Mouse (Mus musculus) neutrophil, adult 5-6 weeks (primary cell): Measurements from ENCODE around the gene P2ry12. TPM values are rescaled to one million over a fixed set of nuclear protein-coding genes. Genes with fewer than 3 reads are reported as not detected.
A peak's percentile ranks its signal among the peaks of the same experiment; 100 is the strongest.

Source experiments
- ATAC-seq: fragments of 151-379, 151-347 bp; 2 replicates; pipeline ENCODE4 v1.8.0; 2017; ENCODE audit warnings: mild to moderate bottlenecking, moderate TSS enrichment; ENCODE audit not compliant: insufficient number of reproducible peaks, poor library complexity, low FRiP score, severe bottlenecking; ENCODE audit errors: extremely low read depth
- total RNA-seq: library from RNA; stranded (forward); fragments of 200-1000 nt; gene quantifications from 2 replicates; pipeline ENCODE4 v1.2.3, GENCODE M21; 2017

P2ry12 gene
- total RNA-seq, 1 experiment from 2014 or later = 15.8 TPM

- ATAC-seq = no peak
Measured at GRCm38 (mm10) chr3:59197329-59197948, 65.2 kb downstream of the P2ry12 start.

GRCm38 (mm10) chr3:59194938-59195337, 67.7 kb downstream of the P2ry12 start, which contains the start of gene Gpr87:
TSS of gene Gpr87 (minus strand) at chr3:59195104.
- ATAC-seq = no peak

- ATAC-seq = no peak
Measured at GRCm38 (mm10) chr3:59194099-59194498, 68.6 kb downstream of the P2ry12 start.

GRCm38 (mm10) chr3:59191674-59192073, 71.0 kb downstream of the P2ry12 start:
- ATAC-seq = no peak

- no peak for ATAC-seq
Measured at GRCm38 (mm10) chr3:59187336-59187735, 75.3 kb downstream of the P2ry12 start.

- no peak for ATAC-seq
Measured at GRCm38 (mm10) chr3:59185662-59186061, 77.0 kb downstream of the P2ry12 start.

- no peak for ATAC-seq
Measured at GRCm38 (mm10) chr3:59182129-59182528, 80.5 kb downstream of the P2ry12 start.

GRCm38 (mm10) chr3:59181134-59181533, 81.5 kb downstream of the P2ry12 start:
- no peak for ATAC-seq

- ATAC-seq = no peak
Measured at GRCm38 (mm10) chr3:59176871-59177270, 85.8 kb downstream of the P2ry12 start.

GRCm38 (mm10) chr3:59175234-59175633, 87.4 kb downstream of the P2ry12 start:
- peak; percentile 91 for ATAC-seq

GRCm38 (mm10) chr3:59174426-59175154, 88.1 kb downstream of the P2ry12 start:
- ATAC-seq = peak; percentile 34; the same call in 1 of the 2 replicates

GRCm38 (mm10) chr3:59169921-59170627, 92.6 kb downstream of the P2ry12 start:
- no peak for ATAC-seq

- ATAC-seq = no peak
Measured at GRCm38 (mm10) chr3:59169215-59169614, 93.5 kb downstream of the P2ry12 start.

GRCm38 (mm10) chr3:59168476-59168875, 94.2 kb downstream of the P2ry12 start:
- ATAC-seq = no peak

GRCm38 (mm10) chr3:59167417-59168054, 95.1 kb downstream of the P2ry12 start:
- no peak for ATAC-seq

Other genes with a start within 250 kb of the P2ry12 start
- gene Gpr171, start 161.1 kb downstream of the P2ry12 start, total RNA-seq = 50.7 and 55.6 TPM in 2 replicates
- gene P2ry14, start 109.3 kb downstream of the P2ry12 start, total RNA-seq = 1.2 and 1.3 TPM in 2 replicates
- not detected in 2 replicates for gene Gpr87, start 67.8 kb downstream of the P2ry12 start, total RNA-seq
- gene P2ry13, start 52.0 kb downstream of the P2ry12 start, total RNA-seq = 56.6 and 61.7 TPM in 2 replicates
- gene Igsf10, start 81.5 kb upstream of the P2ry12 start, total RNA-seq = 0.12 TPM in 2 replicates